Mouse (Mus musculus): ENCODE data around the gene Hspd1.

DNA sequence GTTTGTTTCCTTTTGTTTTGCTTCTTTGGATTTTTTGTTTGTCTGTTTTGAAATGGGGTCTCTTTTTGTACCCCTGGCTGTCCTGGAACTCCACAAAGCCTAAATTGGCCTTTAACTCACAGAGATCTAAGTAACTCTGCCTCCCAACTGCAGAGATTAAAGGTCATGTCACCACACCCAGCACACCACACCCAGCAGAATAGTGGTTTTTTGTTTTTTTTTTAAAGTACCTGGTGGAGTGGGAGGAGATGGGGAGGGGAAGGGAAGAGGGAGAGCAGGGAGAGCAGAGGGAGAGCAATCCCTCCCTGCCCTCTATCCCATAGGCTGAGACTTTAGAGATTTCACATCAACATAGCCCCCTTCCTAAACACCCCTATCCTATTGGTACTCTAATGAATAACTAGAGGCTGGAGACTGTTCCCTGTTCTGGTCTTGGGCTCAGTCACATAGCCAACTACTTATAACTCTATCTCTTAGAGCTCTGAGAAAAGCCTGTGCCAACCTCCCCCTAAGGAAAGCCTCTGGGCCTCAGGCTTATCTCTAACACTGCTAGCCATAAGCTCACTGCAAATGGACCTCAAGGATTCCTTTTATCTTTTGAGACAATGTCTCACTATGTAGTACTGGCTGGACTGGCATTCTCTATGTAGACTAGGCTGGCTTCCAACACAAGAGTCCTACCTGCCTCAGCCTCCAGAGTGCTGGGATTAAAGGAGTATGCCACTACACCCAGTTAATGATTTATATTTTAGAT is 56.8 kb downstream of the Hspd1 start:
- no peak for TF ChIP-seq POLR2A (IDR thresholded peaks at IDR 0.05; ENCODE audit: extremely low read depth, insufficient read depth, low read length)
- TF ChIP-seq CTCF (IDR thresholded peaks at IDR 0.05; ENCODE audit: low read depth, low read length) = no peak

Measured in liver, adult 2 months (tissue).